Mouse (Mus musculus) kidney, embryonic 15.5 days (tissue): ENCODE measurements around the gene Zfp536. TPM values are rescaled to one million over a fixed set of nuclear protein-coding genes. Genes with fewer than 3 reads are reported as not detected.
A peak's percentile ranks its signal among the peaks of the same experiment; 100 is the strongest.

Source experiments
- ATAC-seq: fragments of 200-750 bp; cut with Nextera tagmentation; replicated peaks from 2 replicates; pipeline ENCODE4 v1.8.0; 2017; ENCODE audit warnings: moderate TSS enrichment; ENCODE audit not compliant: low FRiP score
- H3K27ac ChIP-seq: fragments of 300-500 bp; sonication (generic); 2 replicates; pipeline ENCODE4 v1.5.1; 2015; ENCODE audit warnings: mild to moderate bottlenecking, inconsistent platforms
- H3K27me3 ChIP-seq: fragments of 300-500 bp; sonication (generic); 2 replicates; pipeline ENCODE4 v1.6.1; 2015; ENCODE audit warnings: inconsistent platforms
- H3K36me3 ChIP-seq: fragments of 300-500 bp; sonication (generic); 2 replicates; pipeline ENCODE4 v1.6.1; 2015; ENCODE audit warnings: inconsistent platforms
- H3K4me1 ChIP-seq: fragments of 300-500 bp; sonication (generic); 2 replicates; pipeline ENCODE4 v1.6.1; 2015; ENCODE audit warnings: inconsistent platforms
- H3K4me2 ChIP-seq: fragments of 300-500 bp; sonication (generic); 2 replicates; pipeline ENCODE4 v1.6.1; 2015; ENCODE audit warnings: moderate library complexity, mild to moderate bottlenecking, inconsistent platforms
- H3K4me3 ChIP-seq: fragments of 300-500 bp; sonication (generic); replicated peaks from 2 replicates; pipeline ENCODE4 v1.5.1; 2015; ENCODE audit warnings: mild to moderate bottlenecking, inconsistent platforms
- H3K9ac ChIP-seq: fragments of 300-500 bp; sonication (generic); 2 replicates; pipeline ENCODE4 v1.6.1; 2015; ENCODE audit warnings: mild to moderate bottlenecking, inconsistent platforms
- H3K9me3 ChIP-seq: fragments of 300-500 bp; sonication (generic); replicated peaks from 2 replicates; pipeline ENCODE4 v1.6.1; 2016; ENCODE audit warnings: inconsistent platforms
- WGBS: fragments of 180-500 bp; shearing (Covaris S2); methylation state at CpG from one replicate; pipeline ENCODE4 v1.1.7; 2015; ENCODE audit warnings: mixed read lengths; 5-methylcytosine and 5-hydroxymethylcytosine counted together
- polyA plus RNA-seq: library from polyadenylated mRNA; unstranded; fragments of >200 nt; fragmentation: Nextera tagmentation; extraction: Ambion mirVana; gene quantifications from 2 replicates; pipeline ENCODE4 v1.2.1, GENCODE M21; 2015

Gene Zfp536
- polyA plus RNA-seq, 1 experiment from 2014 or later = 9.5 TPM

- H3K36me3 ChIP-seq = no peaks in the 10 kb centered on the region
- H3K4me2 ChIP-seq = no peak overlapping the region
- no peak overlapping the region for H3K9ac ChIP-seq
- ATAC-seq = no peak
- 89% methylated on average over 7 of the region's 7 CpGs for WGBS
- peaks cover 17% of the 10 kb centered on the region for H3K4me1 ChIP-seq
- H3K9me3 ChIP-seq = no peaks in the 10 kb centered on the region
- no peaks in the 10 kb centered on the region for H3K27me3 ChIP-seq
- no peak overlapping the region for H3K27ac ChIP-seq
- H3K4me3 ChIP-seq = no peak overlapping the region
Observed at GRCm38 (mm10) chr7:37663676-37664365, 109.6 kb downstream of the Zfp536 start.

- WGBS = 80% methylated on average over 11 of the region's 11 CpGs
- no peak overlapping the region for H3K4me3 ChIP-seq
- no peaks in the 10 kb centered on the region for H3K27me3 ChIP-seq
Observed at GRCm38 (mm10) chr7:37648671-37649070, 124.8 kb downstream of the Zfp536 start.

GRCm38 (mm10) chr7:37647917-37648615, 125.4 kb downstream of the Zfp536 start:
- no peak for ATAC-seq
- no peaks in the 10 kb centered on the region for H3K36me3 ChIP-seq
- no peak overlapping the region for H3K4me2 ChIP-seq
- no peaks in the 10 kb centered on the region for H3K27me3 ChIP-seq
- no peaks in the 10 kb centered on the region for H3K9me3 ChIP-seq
- no peak overlapping the region for H3K27ac ChIP-seq
- H3K4me3 ChIP-seq = no peak overlapping the region
- H3K4me1 ChIP-seq = no peaks in the 10 kb centered on the region
- H3K9ac ChIP-seq = no peak overlapping the region
- 89% methylated on average over 21 of the region's 21 CpGs for WGBS

More at GRCm38 (mm10) chr7:37648671-37649070, 124.8 kb downstream of the Zfp536 start:
- H3K4me1 ChIP-seq = no peaks in the 10 kb centered on the region
- no peaks in the 10 kb centered on the region for H3K36me3 ChIP-seq
- H3K9ac ChIP-seq = no peak overlapping the region
- no peak for ATAC-seq
- no peak overlapping the region for H3K27ac ChIP-seq
- H3K4me2 ChIP-seq = no peak overlapping the region
- H3K9me3 ChIP-seq = no peaks in the 10 kb centered on the region

- 0 out of 2 replicates have a peak, but pooled peaks have one; percentile 40 for ATAC-seq
- WGBS = 44% methylated on average over 12 of the region's 12 CpGs
- Histone ChIP-seq H3K27ac (no peak overlapping the region), H3K4me3 (no peak overlapping the region), H3K27me3 (no peaks in the 10 kb centered on the region), H3K9ac (no peak overlapping the region), H3K4me1 (peaks cover 5% of the 10 kb centered on the region; the same call in 1 of the 2 replicates), H3K4me2 (peak overlapping the region; percentile 18; the same call in 1 of the 2 replicates), H3K9me3 (no peaks in the 10 kb centered on the region), H3K36me3 (no peaks in the 10 kb centered on the region)
Observed at GRCm38 (mm10) chr7:37639740-37640397, 133.6 kb downstream of the Zfp536 start.

- H3K27me3 ChIP-seq = no peaks in the 10 kb centered on the region
- no peak overlapping the region for H3K9ac ChIP-seq
- H3K4me1 ChIP-seq = peaks cover 2% of the 10 kb centered on the region; the same call in 1 of the 2 replicates
- WGBS = 79% methylated on average over 5 of the region's 5 CpGs
- no peak overlapping the region for H3K27ac ChIP-seq
- H3K4me2 ChIP-seq = no peak overlapping the region
- no peaks in the 10 kb centered on the region for H3K9me3 ChIP-seq
- H3K4me3 ChIP-seq = no peak overlapping the region
- no peaks in the 10 kb centered on the region for H3K36me3 ChIP-seq
- no peak for ATAC-seq
Observed at GRCm38 (mm10) chr7:37634812-37635211, 138.6 kb downstream of the Zfp536 start.

- H3K9me3 ChIP-seq = no peaks in the 10 kb centered on the region
- no peaks in the 10 kb centered on the region for H3K36me3 ChIP-seq
- H3K4me1 ChIP-seq = no peaks in the 10 kb centered on the region
- peaks cover 5% of the 10 kb centered on the region; the same call in 1 of the 2 replicates for H3K27me3 ChIP-seq
- no peak for ATAC-seq
- no peak overlapping the region for H3K4me2 ChIP-seq
- 80% methylated on average over 7 of the region's 7 CpGs for WGBS
- H3K27ac ChIP-seq = no peak overlapping the region
- H3K4me3 ChIP-seq = no peak overlapping the region
- no peak overlapping the region for H3K9ac ChIP-seq
Observed at GRCm38 (mm10) chr7:37630410-37630809, 143.0 kb downstream of the Zfp536 start.

- H3K9me3 ChIP-seq = no peaks in the 10 kb centered on the region
- no peak for ATAC-seq
- no peak overlapping the region for H3K27ac ChIP-seq
- peaks cover 13% of the 10 kb centered on the region for H3K4me1 ChIP-seq
- H3K4me2 ChIP-seq = no peak overlapping the region
- no peak overlapping the region for H3K9ac ChIP-seq
- no peaks in the 10 kb centered on the region for H3K36me3 ChIP-seq
- H3K27me3 ChIP-seq = peaks cover 17% of the 10 kb centered on the region
- H3K4me3 ChIP-seq = no peak overlapping the region
- 82% methylated on average over 6 of the region's 6 CpGs for WGBS
Observed at GRCm38 (mm10) chr7:37627897-37628510, 145.4 kb downstream of the Zfp536 start.

- Histone ChIP-seq H3K9me3 (no peaks in the 10 kb centered on the region), H3K9ac (no peak overlapping the region), H3K27ac (no peak overlapping the region), H3K4me2 (no peak overlapping the region), H3K4me3 (no peak overlapping the region), H3K36me3 (no peaks in the 10 kb centered on the region), H3K4me1 (peaks cover 13% of the 10 kb centered on the region), H3K27me3 (peaks cover 24% of the 10 kb centered on the region)
- no peak for ATAC-seq
- WGBS = 54% methylated on average over 8 of the region's 8 CpGs
Observed at GRCm38 (mm10) chr7:37625758-37626157, 147.7 kb downstream of the Zfp536 start.

- no peaks in the 10 kb centered on the region for H3K36me3 ChIP-seq
- peak overlapping the region; percentile 84 for H3K4me2 ChIP-seq
- H3K4me3 ChIP-seq = peak overlapping the region; percentile 48
- WGBS = 5% methylated on average over 20 of the region's 20 CpGs
- no peak overlapping the region for H3K9ac ChIP-seq
- ATAC-seq = peak; percentile 60; the same call in 1 of the 2 replicates
- no peaks in the 10 kb centered on the region for H3K9me3 ChIP-seq
- peaks cover 26% of the 10 kb centered on the region for H3K27me3 ChIP-seq
- no peak overlapping the region for H3K27ac ChIP-seq
- peaks cover 13% of the 10 kb centered on the region for H3K4me1 ChIP-seq
Observed at GRCm38 (mm10) chr7:37624759-37625340, 148.6 kb downstream of the Zfp536 start.

GRCm38 (mm10) chr7:37623903-37624758, 149.3 kb downstream of the Zfp536 start:
- Histone ChIP-seq H3K27ac (no peak overlapping the region), H3K36me3 (no peaks in the 10 kb centered on the region), H3K9ac (peak overlapping the region; percentile 39), H3K4me3 (peak overlapping the region; percentile 48), H3K9me3 (no peaks in the 10 kb centered on the region), H3K4me1 (peaks cover 13% of the 10 kb centered on the region), H3K27me3 (peaks cover 29% of the 10 kb centered on the region), H3K4me2 (peak overlapping the region; percentile 84)
- peak; percentile 64 for ATAC-seq
- WGBS = 2% methylated on average over 61 of the region's 62 CpGs

GRCm38 (mm10) chr7:37619254-37619653, 154.2 kb downstream of the Zfp536 start:
- peaks cover 24% of the 10 kb centered on the region for H3K27me3 ChIP-seq
- no peak overlapping the region for H3K4me2 ChIP-seq
- H3K27ac ChIP-seq = no peak overlapping the region
- WGBS = 34% methylated on average over 7 of the region's 7 CpGs
- no peak for ATAC-seq
- H3K9me3 ChIP-seq = no peaks in the 10 kb centered on the region
- H3K36me3 ChIP-seq = no peaks in the 10 kb centered on the region
- H3K9ac ChIP-seq = no peak overlapping the region
- peaks cover 6% of the 10 kb centered on the region for H3K4me1 ChIP-seq
- H3K4me3 ChIP-seq = no peak overlapping the region
